15 mouse cellular contexts compared by ENCODE assay signal in the genomic region with DNA sequence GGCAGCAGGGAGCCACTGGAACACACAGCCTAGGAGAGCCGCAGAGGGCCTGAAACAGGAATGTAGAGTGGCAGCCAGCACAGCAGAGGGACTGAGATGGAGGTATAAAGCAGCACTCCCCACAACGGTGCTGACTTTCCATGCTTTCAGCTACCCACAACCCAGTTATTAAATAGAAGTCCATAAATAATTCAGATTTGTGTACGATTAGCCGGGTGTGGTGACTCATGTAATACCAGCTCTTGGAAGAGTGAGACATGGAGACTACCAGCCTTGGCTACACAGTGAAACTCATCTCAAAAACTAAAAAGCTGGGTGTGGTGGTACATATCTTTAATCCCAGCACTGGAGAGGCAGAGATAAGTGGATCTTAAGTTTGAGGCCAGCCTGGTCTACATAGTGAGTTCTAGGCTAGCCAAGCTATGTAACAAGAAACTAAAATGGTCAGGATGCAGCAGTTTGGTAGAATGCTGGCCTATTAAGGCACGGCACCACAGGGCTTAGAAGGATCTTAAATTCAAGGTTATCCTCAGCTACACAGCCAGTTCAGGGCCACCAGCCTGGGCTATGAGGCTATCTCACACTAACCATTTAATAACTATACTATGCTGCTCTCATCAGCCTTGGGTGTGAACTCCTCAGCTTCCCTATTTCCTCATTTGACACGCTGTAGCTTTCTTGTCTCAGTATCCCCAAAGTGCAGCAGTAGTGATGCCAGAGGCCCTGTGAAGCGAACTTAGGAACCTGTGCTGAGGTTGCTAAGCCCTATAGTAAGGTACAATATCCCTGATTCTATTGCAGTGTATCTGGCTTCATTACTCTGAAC. TPM values are rescaled to one million over a fixed set of nuclear protein-coding genes. Genes with fewer than 3 reads are reported as not detected.
DNase-seq lines count a peak whose midpoint lies in the region; ATAC-seq and TF ChIP-seq lines count a peak whose summit lies in the region.
"Had no signal": no experiment of that assay in that cellular context is flagged by ENCODE, and none has a peak within 500 bp of the region (broad histone marks: within the 10 kb centered on the region; RNA-seq: fewer than 3 reads in every experiment).

No protein-coding gene starts in this region.

- no peak for TF ChIP-seq CTCF in heart, adult 2 months (IDR thresholded peaks at IDR 0.05)
- TF ChIP-seq CTCF in liver, embryonic 14.5 days (IDR thresholded peaks at IDR 0.05; ENCODE audit: low read depth): no peak
- TF ChIP-seq CTCF in olfactory bulb, adult 2 months (IDR thresholded peaks at IDR 0.05; ENCODE audit: insufficient read depth, low read depth, low read length): no peak

- peaks cover 31% of the 10 kb centered on the region for H3K4me1 ChIP-seq in heart, embryonic 13.5 days
- H3K4me1 ChIP-seq in heart, adult 2 months (ENCODE audit: control insufficient read depth, insufficient read depth, low read length): peaks cover 7% of the 10 kb centered on the region
- peaks cover 3 to 15% of the 10 kb centered on the region in 2 experiments; a peak in 3 of 4 replicates for H3K4me1 ChIP-seq in liver, embryonic 14.5 days (replicated peaks; ENCODE audit: control insufficient read depth in 2 of 2, insufficient read depth in 2 of 2, low read length in 1 of 2)
- peaks cover 20% of the 10 kb centered on the region for H3K4me1 ChIP-seq in embryonic facial prominence, embryonic 12.5 days
- peaks cover 15% of the 10 kb centered on the region for H3K4me1 ChIP-seq in olfactory bulb, adult 2 months (ENCODE audit: control insufficient read depth, insufficient read depth, low read length)

- H3K27me3 ChIP-seq in heart, embryonic 13.5 days (replicated peaks): no peaks in the 10 kb centered on the region
- no peaks in the 10 kb centered on the region for H3K27me3 ChIP-seq in heart, adult 2 months (ENCODE audit: control insufficient read depth, insufficient read depth, low read length)
- peaks cover 24% of the 10 kb centered on the region for H3K27me3 ChIP-seq in liver, embryonic 14.5 days (ENCODE audit: control insufficient read depth, insufficient read depth, low read length)
- no peaks in the 10 kb centered on the region for H3K27me3 ChIP-seq in embryonic facial prominence, embryonic 12.5 days

- TF ChIP-seq POLR2A in heart, adult 2 months (IDR thresholded peaks at IDR 0.05; ENCODE audit: insufficient read depth, low read depth, low read length): no peak
- no peak for TF ChIP-seq POLR2A in olfactory bulb, adult 2 months (IDR thresholded peaks at IDR 0.05; ENCODE audit: insufficient read depth, low read depth, low read length)

- no peaks in the 10 kb centered on the region for H3K79me2 ChIP-seq in heart, adult 2 months (replicated peaks; ENCODE audit: control insufficient read depth, insufficient read depth, low read length)

- DNase-seq in heart, adult 2 months: no peak
- no peak for DNase-seq in liver, embryonic 14.5 days (ENCODE audit: low read depth in 3 of 3, low spot score in 3 of 3)
- no peak for DNase-seq in liver
- DNase-seq in layer of hippocampus, postnatal 25 days (ENCODE audit: extremely low spot score in 1 of 2, low spot score in 1 of 2): no peak
- DNase-seq: cerebellum, postnatal 14 days; lung, postnatal 36 days; thymus, postnatal 25 days had no signal

- H3K9ac ChIP-seq in heart, embryonic 13.5 days: peak overlapping the region; percentile 97
- no peak overlapping the region for H3K9ac ChIP-seq in heart, adult 2 months (ENCODE audit: low read depth, low read length)
- H3K9ac ChIP-seq in liver, embryonic 14.5 days (replicated peaks): no peak overlapping the region
- no peak overlapping the region for H3K9ac ChIP-seq in embryonic facial prominence, embryonic 12.5 days

- H3K36me3 ChIP-seq in heart, embryonic 13.5 days: peaks cover 43% of the 10 kb centered on the region
- no peaks in the 10 kb centered on the region for H3K36me3 ChIP-seq in heart, adult 2 months (ENCODE audit: control insufficient read depth, insufficient read depth, low read length)
- H3K36me3 ChIP-seq in liver, embryonic 14.5 days (replicated peaks; ENCODE audit: control insufficient read depth, insufficient read depth, low read depth): peaks cover 36% of the 10 kb centered on the region
- peaks cover 38% of the 10 kb centered on the region for H3K36me3 ChIP-seq in embryonic facial prominence, embryonic 12.5 days

- no peak overlapping the region for H3K4me3 ChIP-seq in heart, embryonic 13.5 days
- H3K4me3 ChIP-seq in heart, adult 2 months: no peak overlapping the region
- H3K4me3 ChIP-seq in liver, embryonic 14.5 days (ENCODE audit: insufficient read depth in 1 of 2, low read depth in 2 of 2, low read length in 2 of 2): no peak overlapping the region
- no peak overlapping the region for H3K4me3 ChIP-seq in embryonic facial prominence, embryonic 12.5 days
- no peak overlapping the region for H3K4me3 ChIP-seq in olfactory bulb, adult 2 months (ENCODE audit: insufficient read depth, low read depth, low read length)

- H3K27ac ChIP-seq in heart, embryonic 13.5 days (replicated peaks): peak overlapping the region; percentile 92
- no peak overlapping the region for H3K27ac ChIP-seq in heart, adult 2 months
- H3K27ac ChIP-seq in liver, embryonic 14.5 days: no peak overlapping the region
- 0 out of 2 replicates have a peak overlapping the region, but pooled peaks have one; percentile 89 for H3K27ac ChIP-seq in embryonic facial prominence, embryonic 12.5 days
- H3K27ac ChIP-seq in olfactory bulb, adult 2 months (ENCODE audit: insufficient read depth, low read depth, low read length): peak overlapping the region; percentile 94

- no peaks in the 10 kb centered on the region for H3K9me3 ChIP-seq in heart, embryonic 13.5 days
- no peaks in the 10 kb centered on the region for H3K9me3 ChIP-seq in liver, embryonic 14.5 days (ENCODE audit: control insufficient read depth, low read length)
- H3K9me3 ChIP-seq in embryonic facial prominence, embryonic 12.5 days: no peaks in the 10 kb centered on the region

- WGBS in heart, embryonic 13.5 days: 73% methylated on average over 7 of the region's 7 CpGs
- WGBS in heart, adult 2 months: 73% methylated on average over 7 of the region's 7 CpGs
- 63% methylated on average over 7 of the region's 7 CpGs for WGBS in liver, embryonic 14.5 days (ENCODE audit: insufficient replicate concordance)
- WGBS in embryonic facial prominence, embryonic 12.5 days: 78% methylated on average over 7 of the region's 7 CpGs
- WGBS in olfactory bulb, adult 2 months: 49% methylated on average over 7 of the region's 7 CpGs

- TF ChIP-seq EP300 in heart, adult 2 months (IDR thresholded peaks at IDR 0.05; ENCODE audit: insufficient read depth, low read depth, low read length): no peak
- TF ChIP-seq EP300 in liver, embryonic 14.5 days (IDR thresholded peaks at IDR 0.05; ENCODE audit: low read depth): no peak

- intact Hi-C loops in heart, adult 2 months (cut with DNase I): loop anchor here (10.0 kb wide), 1 partner anchor 312 kb away; the partner anchor contains the start of gene Slc25a1

- no peak for ATAC-seq in heart, embryonic 13.5 days (ENCODE audit: extremely low read depth, insufficient number of reproducible peaks, low FRiP score, low TSS enrichment)
- ATAC-seq in liver, embryonic 14.5 days (ENCODE audit: insufficient read depth): peak; percentile 43; the same call in 1 of the 2 replicates
- ATAC-seq in embryonic facial prominence, embryonic 12.5 days (ENCODE audit: insufficient number of reproducible peaks, insufficient read depth, low FRiP score, low TSS enrichment): no peak

- 0 out of 2 replicates have a peak overlapping the region, but pooled peaks have one; percentile 95 for H3K4me2 ChIP-seq in heart, embryonic 13.5 days
- H3K4me2 ChIP-seq in liver, embryonic 14.5 days (ENCODE audit: low read depth): no peak overlapping the region
- no peak overlapping the region for H3K4me2 ChIP-seq in embryonic facial prominence, embryonic 12.5 days (replicated peaks)

RNA-seq across cellular contexts. Expression of gene Zdhhc8, which starts 2.0 kb away (rescaled TPM):
- polyA plus RNA-seq in heart, embryonic 13.5 days (2015; fragmentation: Nextera tagmentation; extraction: Ambion mirVana): 20.7 and 22.1 TPM in 2 replicates
- total RNA-seq in heart, adult 2 months (2021): 10 to 100 TPM; 19.6 to 22.7 TPM
- polyA plus RNA-seq in heart, adult 2 months (2012; rRNA removed): 36.0 and 51.5 TPM in 2 replicates
- polyA plus RNA-seq in liver, embryonic 14.5 days (2012; rRNA removed): 2.9 and 3.9 TPM in 2 replicates
- 0.88 and 1.2 TPM in 2 replicates for polyA plus RNA-seq in liver, embryonic 14.5 days (2014; fragmentation: Nextera tagmentation; extraction: Ambion mirVana)
- polyA plus RNA-seq in embryonic facial prominence, embryonic 12.5 days (2016; fragmentation: Nextera tagmentation; extraction: Ambion mirVana): 19.9 and 23.0 TPM in 2 replicates
- not detected in 2 replicates for polyA plus RNA-seq in olfactory bulb, adult 2 months (2012; ENCODE audit: insufficient read depth, insufficient read length, low replicate concordance, missing spikeins)
- total RNA-seq in layer of hippocampus, postnatal 25 days (2021): 10 to 100 TPM; 77.0 to 95.9 TPM

RNA-seq across cellular contexts. Expression of gene Trmt2a, which starts 11.6 kb away (rescaled TPM):
- 62.3 and 66.2 TPM in 2 replicates for polyA plus RNA-seq in heart, embryonic 13.5 days (2015; fragmentation: Nextera tagmentation; extraction: Ambion mirVana)
- 10 to 100 TPM; 19.6 to 19.8 TPM for total RNA-seq in heart, adult 2 months (2021)
- polyA plus RNA-seq in heart, adult 2 months (2012; rRNA removed): 26.8 and 32.4 TPM in 2 replicates
- polyA plus RNA-seq in liver, embryonic 14.5 days (2012; rRNA removed): 44.4 and 51.8 TPM in 2 replicates
- 46.2 and 47.9 TPM in 2 replicates for polyA plus RNA-seq in liver, embryonic 14.5 days (2014; fragmentation: Nextera tagmentation; extraction: Ambion mirVana)
- polyA plus RNA-seq in embryonic facial prominence, embryonic 12.5 days (2016; fragmentation: Nextera tagmentation; extraction: Ambion mirVana): 109 and 115 TPM in 2 replicates
- not detected in 2 replicates for polyA plus RNA-seq in olfactory bulb, adult 2 months (2012; ENCODE audit: insufficient read depth, insufficient read length, low replicate concordance, missing spikeins)
- 10 to 100 TPM; 46.4 to 57.9 TPM for total RNA-seq in layer of hippocampus, postnatal 25 days (2021)

RNA-seq across cellular contexts. Expression of gene Ranbp1, which starts 11.6 kb away (rescaled TPM):
- polyA plus RNA-seq in heart, embryonic 13.5 days (2015; fragmentation: Nextera tagmentation; extraction: Ambion mirVana): 409 and 412 TPM in 2 replicates
- total RNA-seq in heart, adult 2 months (2021): 10 to 100 TPM; 40.1 to 41.2 TPM
- 20.9 and 25.1 TPM in 2 replicates for polyA plus RNA-seq in heart, adult 2 months (2012; rRNA removed)
- polyA plus RNA-seq in liver, embryonic 14.5 days (2012; rRNA removed): 86.2 and 148 TPM in 2 replicates
- polyA plus RNA-seq in liver, embryonic 14.5 days (2014; fragmentation: Nextera tagmentation; extraction: Ambion mirVana): 338 and 364 TPM in 2 replicates
- polyA plus RNA-seq in embryonic facial prominence, embryonic 12.5 days (2016; fragmentation: Nextera tagmentation; extraction: Ambion mirVana): 754 and 814 TPM in 2 replicates
- polyA plus RNA-seq in olfactory bulb, adult 2 months (2012; ENCODE audit: insufficient read depth, insufficient read length, low replicate concordance, missing spikeins): not detected in 2 replicates
- 10 to 100 TPM; 92.2 to 97.2 TPM for total RNA-seq in layer of hippocampus, postnatal 25 days (2021)

RNA-seq across cellular contexts. Expression of gene Ccdc188, which starts 19.2 kb away (rescaled TPM):
- polyA plus RNA-seq in heart, embryonic 13.5 days (2015; fragmentation: Nextera tagmentation; extraction: Ambion mirVana): not detected in 2 replicates
- total RNA-seq in heart, adult 2 months (2021): not detected
- polyA plus RNA-seq in heart, adult 2 months (2012; rRNA removed): not detected in 2 replicates
- polyA plus RNA-seq in liver, embryonic 14.5 days (2012; rRNA removed): not detected in 2 replicates
- polyA plus RNA-seq in liver, embryonic 14.5 days (2014; fragmentation: Nextera tagmentation; extraction: Ambion mirVana): not detected in 2 replicates
- not detected in 2 replicates for polyA plus RNA-seq in embryonic facial prominence, embryonic 12.5 days (2016; fragmentation: Nextera tagmentation; extraction: Ambion mirVana)
- polyA plus RNA-seq in olfactory bulb, adult 2 months (2012; ENCODE audit: insufficient read depth, insufficient read length, low replicate concordance, missing spikeins): not detected in 2 replicates
- not detected for total RNA-seq in layer of hippocampus, postnatal 25 days (2021)
- total RNA-seq: adrenal gland, postnatal 4 days; ES-E14; layer of hippocampus, postnatal 10 days; neutrophil, adult 5-6 weeks had no signal
- polyA plus RNA-seq: frontal cortex, adult 2 months had no signal

RNA-seq across cellular contexts. Expression of gene Gm49776, which starts 21.2 kb away (rescaled TPM):
- 1.8 and 2.7 TPM in 2 replicates for polyA plus RNA-seq in heart, embryonic 13.5 days (2015; fragmentation: Nextera tagmentation; extraction: Ambion mirVana)
- total RNA-seq in heart, adult 2 months (2021): not detected
- not detected in 2 replicates for polyA plus RNA-seq in heart, adult 2 months (2012; rRNA removed)
- polyA plus RNA-seq in liver, embryonic 14.5 days (2012; rRNA removed): 0.18 and 0.40 TPM in 2 replicates
- polyA plus RNA-seq in liver, embryonic 14.5 days (2014; fragmentation: Nextera tagmentation; extraction: Ambion mirVana): 1.3 and 1.9 TPM in 2 replicates
- polyA plus RNA-seq in embryonic facial prominence, embryonic 12.5 days (2016; fragmentation: Nextera tagmentation; extraction: Ambion mirVana): 2.1 and 2.3 TPM in 2 replicates
- polyA plus RNA-seq in olfactory bulb, adult 2 months (2012; ENCODE audit: insufficient read depth, insufficient read length, low replicate concordance, missing spikeins): not detected in 2 replicates
- total RNA-seq in layer of hippocampus, postnatal 25 days (2021): under 1 TPM in 1 of 2 experiments, not detected in 1; 0.79 TPM
- total RNA-seq: adrenal gland, postnatal 4 days; layer of hippocampus, postnatal 10 days; neutrophil, adult 5-6 weeks had no signal
- polyA plus RNA-seq: frontal cortex, adult 2 months had no signal

Comparison
In these comparisons a context has a peak if more than half of its experiments do, and no peak if none do; other contexts are left out.
1. H3K27ac ChIP-seq: peak in heart, embryonic 13.5 days (single experiment), embryonic facial prominence, embryonic 12.5 days (single experiment) and olfactory bulb, adult 2 months (single experiment); none in heart, adult 2 months (single experiment) and liver, embryonic 14.5 days (single experiment).
2. RNA of gene Ranbp1, which starts 11.6 kb away (polyA plus RNA-seq): 754 to 814 TPM in embryonic facial prominence, embryonic 12.5 days, 409 to 412 TPM in heart, embryonic 13.5 days, 86.2 to 364 TPM in liver, embryonic 14.5 days and 20.9 to 25.1 TPM in heart, adult 2 months; not detected in olfactory bulb, adult 2 months; every median in the first group is over 10 times any median in the second.